Mouse (Mus musculus) limb, embryonic 12.5 days (tissue): Measurements from ENCODE around the gene Cadm4. TPM values are rescaled to one million over a fixed set of nuclear protein-coding genes. Genes with fewer than 3 reads are reported as not detected.
"Not testable (repeated sequence)": the region's sequence is repeated elsewhere in the genome, so short reads cannot be mapped to it uniquely, and the experiment has no call there.

ENCODE experiments used
- ATAC-seq: fragments of 200-750 bp; cut with Nextera tagmentation; 2 replicates; pipeline ENCODE4 v1.8.0; 2017; ENCODE audit warnings: low read depth, moderate TSS enrichment; ENCODE audit not compliant: insufficient number of reproducible peaks, insufficient read depth, low FRiP score, low TSS enrichment
- H3K27ac ChIP-seq: fragments of 300-500 bp; sonication (generic); 2 replicates; pipeline ENCODE4 v1.5.1; 2016; ENCODE audit warnings: mild to moderate bottlenecking, moderate library complexity
- H3K27me3 ChIP-seq: fragments of 300-500 bp; sonication (generic); 2 replicates; pipeline ENCODE4 v1.6.1; 2016; ENCODE audit warnings: mild to moderate bottlenecking, moderate library complexity
- H3K36me3 ChIP-seq: fragments of 300-500 bp; sonication (generic); 2 replicates; pipeline ENCODE4 v1.6.1; 2016; ENCODE audit warnings: mild to moderate bottlenecking, moderate library complexity
- H3K4me1 ChIP-seq: fragments of 300-500 bp; sonication (generic); replicated peaks from 2 replicates; pipeline ENCODE4 v1.6.1; 2016
- H3K4me2 ChIP-seq: fragments of 300-500 bp; sonication (generic); 2 replicates; pipeline ENCODE4 v1.6.1; 2016; ENCODE audit warnings: mild to moderate bottlenecking, moderate library complexity
- H3K4me3 ChIP-seq: fragments of 300-500 bp; sonication (generic); replicated peaks from 2 replicates; pipeline ENCODE4 v1.5.1; 2016; ENCODE audit warnings: mild to moderate bottlenecking
- H3K9ac ChIP-seq: fragments of 300-500 bp; sonication (generic); replicated peaks from 2 replicates; pipeline ENCODE4 v1.6.1; 2016; ENCODE audit warnings: mild to moderate bottlenecking, moderate library complexity
- H3K9me3 ChIP-seq: fragments of 300-500 bp; sonication (generic); 2 replicates; pipeline ENCODE4 v1.6.1; 2016; ENCODE audit warnings: mild to moderate bottlenecking, moderate library complexity
- WGBS: fragments of 180-500 bp; shearing (Covaris S2); methylation state at CpG from one replicate; pipeline ENCODE4 v1.1.7; 2016; 5-methylcytosine and 5-hydroxymethylcytosine counted together
- polyA plus RNA-seq: library from polyadenylated mRNA; unstranded; fragments of >200 nt; fragmentation: Nextera tagmentation; extraction: Ambion mirVana; gene quantifications from 2 replicates; pipeline ENCODE4 v1.2.1, GENCODE M21; 2016

Gene Cadm4
- polyA plus RNA-seq, 1 experiment from 2014 or later = 7.0 TPM

GRCm38 (mm10) chr7:24501492-24501891 lies 19.7 kb downstream of the Cadm4 start:
- H3K9me3 ChIP-seq = 0 out of 2 replicates have a peak, but pooled peaks cover 4% of the 10 kb centered on the region
- H3K4me1 ChIP-seq = peaks cover 36% of the 10 kb centered on the region
- peaks cover 64% of the 10 kb centered on the region for H3K27me3 ChIP-seq
- H3K36me3 ChIP-seq = peaks cover 4% of the 10 kb centered on the region; the same call in 1 of the 2 replicates
- H3K27ac ChIP-seq = no peak overlapping the region
- H3K9ac ChIP-seq = no peak overlapping the region
- no peak overlapping the region for H3K4me2 ChIP-seq
- ATAC-seq = no peak
- no peak overlapping the region for H3K4me3 ChIP-seq
- 42% methylated on average over 21 of the region's 21 CpGs for WGBS

DNA sequence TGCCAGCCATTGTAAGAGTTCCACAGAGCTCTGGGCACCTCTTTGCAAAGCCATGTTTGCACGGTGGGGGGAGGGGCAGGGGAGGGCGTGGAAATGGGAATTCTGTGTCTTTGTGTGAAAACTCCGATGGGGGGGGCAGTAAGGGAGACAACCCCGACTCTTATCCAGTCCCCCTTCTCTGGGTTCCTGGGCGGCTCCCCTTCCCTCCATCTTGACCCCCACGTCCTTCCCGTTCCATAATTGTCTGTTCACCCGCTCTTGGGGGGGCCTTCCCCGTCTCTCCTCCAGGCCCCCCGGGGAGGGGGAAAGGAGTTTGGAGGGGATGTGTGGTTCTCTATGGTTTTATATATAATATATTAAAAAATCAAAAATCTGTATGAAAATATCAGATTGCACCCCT lies 22.2 kb downstream of the Cadm4 start:
- Histone ChIP-seq H3K9me3 (0 out of 2 replicates have a peak, but pooled peaks cover 4% of the 10 kb centered on the region), H3K4me1 (peaks cover 43% of the 10 kb centered on the region), H3K9ac (no peak overlapping the region), H3K4me2 (peak overlapping the region; percentile 30), H3K36me3 (peaks cover 4% of the 10 kb centered on the region; the same call in 1 of the 2 replicates), H3K27me3 (peaks cover 48% of the 10 kb centered on the region), H3K27ac (no peak overlapping the region), H3K4me3 (no peak overlapping the region)
- ATAC-seq = no peak
- 14% methylated on average over 10 of the region's 10 CpGs for WGBS

GRCm38 (mm10) chr7:24504868-24505267 lies 23.0 kb downstream of the Cadm4 start:
- Histone ChIP-seq H3K9ac (no peak overlapping the region), H3K4me2 (peak overlapping the region; percentile 30; the same call in 1 of the 2 replicates), H3K36me3 (peaks cover 4% of the 10 kb centered on the region; the same call in 1 of the 2 replicates), H3K4me3 (no peak overlapping the region), H3K27me3 (peaks cover 39% of the 10 kb centered on the region), H3K4me1 (peaks cover 38% of the 10 kb centered on the region), H3K27ac (no peak overlapping the region), H3K9me3 (0 out of 2 replicates have a peak, but pooled peaks cover 4% of the 10 kb centered on the region)
- WGBS = 5% methylated on average over 4 of the region's 4 CpGs
- no peak for ATAC-seq

- 15% methylated on average over 15 of the region's 15 CpGs for WGBS
- peak overlapping the region; percentile 99 for H3K27ac ChIP-seq
- H3K9ac ChIP-seq = no peak overlapping the region
- peaks cover 32% of the 10 kb centered on the region for H3K27me3 ChIP-seq
- H3K4me3 ChIP-seq = peak overlapping the region; percentile 63; the same call in 1 of the 2 replicates
- H3K4me2 ChIP-seq = peak overlapping the region; percentile 77
- H3K4me1 ChIP-seq = peaks cover 31% of the 10 kb centered on the region
- peaks cover 5% of the 10 kb centered on the region; the same call in 1 of the 2 replicates for H3K36me3 ChIP-seq
- ATAC-seq = no peak
- 0 out of 2 replicates have a peak, but pooled peaks cover 4% of the 10 kb centered on the region for H3K9me3 ChIP-seq
Measured at GRCm38 (mm10) chr7:24505447-24506064, 23.7 kb downstream of the Cadm4 start.

DNA sequence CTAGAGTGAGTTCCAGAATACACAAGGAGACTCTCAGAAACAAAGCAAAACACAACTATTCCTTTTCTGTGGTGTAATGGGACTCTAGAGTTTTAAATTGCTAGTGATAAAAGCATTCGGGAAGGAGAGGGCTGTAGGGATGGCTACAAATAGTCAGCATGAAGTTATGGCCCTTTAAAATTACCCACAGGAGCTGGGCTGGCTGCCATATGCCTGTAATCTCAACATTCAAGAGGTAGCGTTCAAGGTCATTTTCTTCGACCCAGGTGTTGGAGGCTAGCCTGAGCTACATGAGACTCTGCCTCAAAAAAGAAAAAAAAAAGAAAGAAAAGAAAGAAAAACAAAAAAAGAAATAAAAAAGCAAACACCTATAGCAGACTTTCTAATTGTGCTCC lies 24.2 kb downstream of the Cadm4 start:
- peak overlapping the region; percentile 90; the same call in 1 of the 2 replicates for H3K9ac ChIP-seq
- 5% methylated on average over 3 of the region's 3 CpGs for WGBS
- H3K36me3 ChIP-seq = peaks cover 7% of the 10 kb centered on the region; the same call in 1 of the 2 replicates
- peak overlapping the region; percentile 63 for H3K4me3 ChIP-seq
- H3K27me3 ChIP-seq = peaks cover 27% of the 10 kb centered on the region
- peaks cover 30% of the 10 kb centered on the region for H3K4me1 ChIP-seq
- no peaks in the 10 kb centered on the region for H3K9me3 ChIP-seq
- no peak for ATAC-seq
- peak overlapping the region; percentile 77 for H3K4me2 ChIP-seq
- H3K27ac ChIP-seq = peak overlapping the region; percentile 99

DNA sequence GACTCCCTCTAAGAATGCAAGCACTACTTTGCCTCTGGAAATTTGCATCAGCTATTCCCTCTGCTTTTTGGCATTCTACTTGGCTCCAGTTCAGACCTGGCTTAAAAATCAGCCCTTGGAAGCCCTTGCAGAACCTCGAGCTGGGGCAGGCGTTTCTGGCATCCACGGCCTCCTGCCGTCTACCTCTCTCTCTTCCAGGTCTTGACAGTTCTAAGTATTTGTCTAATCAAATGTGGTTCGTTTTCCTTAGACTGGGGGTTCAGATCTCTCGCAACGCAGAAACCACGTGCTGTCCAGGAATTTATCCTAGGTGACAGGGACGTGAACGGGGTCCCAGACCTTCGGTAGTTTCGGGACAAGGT lies 24.6 kb downstream of the Cadm4 start:
- H3K4me1 ChIP-seq = peaks cover 30% of the 10 kb centered on the region
- H3K36me3 ChIP-seq = peaks cover 10% of the 10 kb centered on the region
- peaks cover 23% of the 10 kb centered on the region; the same call in 1 of the 2 replicates for H3K27me3 ChIP-seq
- under 1% methylated on average over 12 of the region's 12 CpGs for WGBS
- H3K9ac ChIP-seq = peak overlapping the region; percentile 90
- peak overlapping the region; percentile 99 for H3K27ac ChIP-seq
- ATAC-seq = 0 out of 2 replicates have a peak, but pooled peaks have one; percentile 1
- no peaks in the 10 kb centered on the region for H3K9me3 ChIP-seq
- peak overlapping the region; percentile 63 for H3K4me3 ChIP-seq
- peak overlapping the region; percentile 77 for H3K4me2 ChIP-seq

GRCm38 (mm10) chr7:24506838-24507725 lies 25.3 kb downstream of the Cadm4 start, which contains the start of gene Zfp428:
Gene Zfp428 (plus strand): TSS chr7:24507006.
- Histone ChIP-seq H3K9ac (peak within 1 kb of the TSS; percentile 90), H3K36me3 (peaks cover 16% of the 10 kb centered on the region), H3K4me3 (peak within 1 kb of the TSS; percentile 63), H3K27ac (peak within 1 kb of the TSS; percentile 99), H3K4me1 (peaks cover 30% of the 10 kb centered on the region), H3K27me3 (peaks cover 18% of the 10 kb centered on the region; the same call in 1 of the 2 replicates), H3K4me2 (peak within 1 kb of the TSS; percentile 77), H3K9me3 (no peaks in the 10 kb centered on the region)
- ATAC-seq = peak; percentile 84
- under 1% methylated on average over 84 of the region's 84 CpGs for WGBS

GRCm38 (mm10) chr7:24507726-24508114 lies 25.9 kb downstream of the Cadm4 start:
- Histone ChIP-seq H3K4me1 (peaks cover 30% of the 10 kb centered on the region), H3K4me2 (peak overlapping the region; percentile 77), H3K27ac (peak overlapping the region; percentile 99), H3K4me3 (peak overlapping the region; percentile 63), H3K9me3 (no peaks in the 10 kb centered on the region), H3K27me3 (peaks cover 12% of the 10 kb centered on the region; the same call in 1 of the 2 replicates), H3K9ac (peak overlapping the region; percentile 90), H3K36me3 (peaks cover 23% of the 10 kb centered on the region)
- under 1% methylated on average over 20 of the region's 20 CpGs for WGBS
- no peak; the same call in none of the 2 replicates for ATAC-seq

DNA sequence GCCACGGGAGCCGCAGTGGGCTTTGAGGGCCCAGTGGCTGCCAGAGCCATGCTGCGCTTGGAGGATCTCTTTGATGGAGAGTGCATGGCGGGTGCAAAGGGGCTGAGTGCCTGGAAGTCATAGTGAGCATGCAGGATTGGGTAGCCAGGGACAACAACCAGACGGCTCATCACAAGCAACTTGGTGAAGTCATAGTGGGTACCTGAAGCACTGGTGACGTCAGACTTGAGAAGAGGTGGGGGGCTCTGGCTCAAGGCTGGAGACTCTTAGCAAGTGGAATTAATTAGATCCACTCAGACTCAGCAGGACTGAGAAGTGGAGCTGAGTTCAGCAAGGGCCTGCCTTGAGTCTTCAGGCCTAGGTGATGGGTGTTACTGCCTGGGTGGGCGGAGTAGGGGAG lies 30.5 kb downstream of the Cadm4 start, which contains the start of gene AC161166.1:
TSS of gene AC161166.1 (minus strand) at position 101 of the 400 bp plus-strand sequence.
- Histone ChIP-seq H3K9ac (no peak within 1 kb of the TSS), H3K36me3 (peaks cover 67% of the 10 kb centered on the region), H3K27me3 (no peaks in the 10 kb centered on the region), H3K4me3 (no peak within 1 kb of the TSS), H3K9me3 (no peaks in the 10 kb centered on the region), H3K4me2 (no peak within 1 kb of the TSS), H3K27ac (peak within 1 kb of the TSS; percentile 12; the same call in 1 of the 2 replicates), H3K4me1 (peaks cover 7% of the 10 kb centered on the region)
- WGBS = 90% methylated on average over 7 of the region's 7 CpGs
- ATAC-seq = no peak

GRCm38 (mm10) chr7:24516319-24516718 lies 34.5 kb downstream of the Cadm4 start:
- 71% methylated on average over 8 of the region's 8 CpGs for WGBS
- not testable (repeated sequence) for ATAC-seq, H3K4me1 ChIP-seq, H3K4me2 ChIP-seq, H3K9ac ChIP-seq, H3K27me3 ChIP-seq, H3K27ac ChIP-seq, H3K9me3 ChIP-seq, H3K4me3 ChIP-seq
- H3K36me3 ChIP-seq = peaks cover 63% of the 10 kb centered on the region

DNA sequence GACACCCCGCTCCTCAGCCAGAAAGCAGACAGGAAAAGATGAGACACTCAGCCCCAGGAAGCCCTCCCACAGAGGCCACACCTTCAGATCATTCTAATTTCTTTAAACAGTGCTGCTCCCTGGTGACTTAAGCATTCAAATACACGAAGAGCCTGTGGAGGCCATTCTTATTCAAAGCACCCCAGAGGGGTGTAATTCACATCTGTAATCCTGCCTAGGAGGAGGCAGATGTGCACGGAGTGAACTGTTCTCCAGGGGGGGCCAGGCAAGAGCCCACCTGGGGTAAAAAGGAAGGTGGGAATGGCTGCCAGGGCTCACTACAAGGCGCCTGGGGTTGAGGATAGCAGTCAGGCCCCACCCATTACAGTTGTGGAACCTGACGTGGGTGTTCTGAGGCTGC lies 35.3 kb downstream of the Cadm4 start:
- Histone ChIP-seq H3K9ac (no peak overlapping the region), H3K36me3 (peaks cover 56% of the 10 kb centered on the region), H3K4me1 (no peaks in the 10 kb centered on the region), H3K9me3 (no peaks in the 10 kb centered on the region), H3K27me3 (no peaks in the 10 kb centered on the region), H3K4me2 (no peak overlapping the region), H3K4me3 (no peak overlapping the region), H3K27ac (no peak overlapping the region)
- no peak for ATAC-seq
- 55% methylated on average over 5 of the region's 5 CpGs for WGBS
